ENCODE assay signal across 14 mouse cellular contexts in the genomic region with DNA sequence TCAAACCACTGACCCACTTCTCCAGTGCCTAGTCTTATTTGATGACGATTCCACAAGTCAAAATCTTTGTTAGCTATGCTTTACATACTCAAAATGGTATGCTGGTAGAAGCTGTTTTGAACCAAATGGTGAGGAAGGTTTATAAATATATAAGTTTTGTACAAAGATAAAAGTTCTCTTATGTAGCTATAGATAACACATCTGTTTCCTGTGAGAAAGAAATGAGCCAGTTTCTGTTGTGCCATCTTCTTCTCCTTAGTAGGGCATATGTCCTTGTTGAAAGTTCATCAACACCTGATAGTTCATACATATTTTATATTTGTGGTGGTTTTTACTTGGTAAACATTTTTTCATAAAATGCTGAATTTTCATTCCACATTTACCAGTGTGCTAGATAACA.
"Had no signal": no experiment of that assay in that cellular context is flagged by ENCODE, and none has a peak within 500 bp of the region (broad histone marks: within the 10 kb centered on the region; RNA-seq: fewer than 3 reads in every experiment).

No protein-coding gene starts in this region.

- H3K9me3 ChIP-seq: midbrain, embryonic 10.5 days; midbrain, embryonic 12.5 days; neural tube, embryonic 12.5 days; stomach, embryonic 15.5 days had no signal

- H3K27ac ChIP-seq: midbrain, embryonic 10.5 days; midbrain, embryonic 12.5 days; neural tube, embryonic 12.5 days; stomach, embryonic 15.5 days; stomach, postnatal 0 days had no signal

- H3K4me2 ChIP-seq: lung, embryonic 14.5 days; midbrain, embryonic 12.5 days; neural tube, embryonic 12.5 days; stomach, embryonic 15.5 days had no signal

- H3K36me3 ChIP-seq: midbrain, embryonic 12.5 days; stomach, embryonic 15.5 days had no signal

- H3K4me1 ChIP-seq: midbrain, embryonic 10.5 days; midbrain, embryonic 12.5 days; neural tube, embryonic 12.5 days; stomach, embryonic 15.5 days had no signal

- DNase-seq: lung, adult 18-20 months; lung, embryonic 14.5 days; lung, postnatal 10 days; lung, postnatal 4 days; midbrain, embryonic 14.5 days; right cerebral cortex, postnatal 14 days; thymus, adult 2 months; thymus, postnatal 25 days; thymus, postnatal 4 days had no signal

- H3K4me3 ChIP-seq: midbrain, embryonic 10.5 days; midbrain, embryonic 12.5 days; neural tube, embryonic 12.5 days; stomach, embryonic 15.5 days had no signal

- H3K27me3 ChIP-seq: midbrain, embryonic 12.5 days; neural tube, embryonic 12.5 days; stomach, embryonic 15.5 days had no signal

- H3K9ac ChIP-seq: lung, embryonic 14.5 days; midbrain, embryonic 12.5 days; neural tube, embryonic 12.5 days; stomach, embryonic 15.5 days had no signal
